Mouse (Mus musculus): ENCODE data around the gene Padi6. TPM values are rescaled to one million over a fixed set of nuclear protein-coding genes. Genes with fewer than 3 reads are reported as not detected.
A peak's percentile ranks its signal among the peaks of the same experiment; 100 is the strongest.

Padi6 gene
- polyA plus RNA-seq, 1 experiment from 2014 or later, result not detected

- peaks cover 30% of the 10 kb centered on the region for H3K36me3 ChIP-seq (ENCODE audit: control insufficient read depth, insufficient read depth, low read length)
These were observed 34.0 kb downstream of the Padi6 start for GRCm38 (mm10) chr4:140708297-140708927.

GRCm38 (mm10) chr4:140707615-140708014 lies 34.8 kb downstream of the Padi6 start:
- Histone ChIP-seq H3K4me2 (ENCODE audit: low read length) (no peak overlapping the region), H3K9ac (ENCODE audit: low read depth, low read length) (no peak overlapping the region), H3K9me3 (ENCODE audit: control insufficient read depth, low read length) (no peaks in the 10 kb centered on the region), H3K36me3 (ENCODE audit: control insufficient read depth, insufficient read depth, low read length) (peaks cover 28% of the 10 kb centered on the region), H3K4me3 (ENCODE audit: low read length) (no peak overlapping the region), H3K4me1 (ENCODE audit: control insufficient read depth, insufficient read depth, low read depth, low read length) (peaks cover 15% of the 10 kb centered on the region), H3K27me3 (replicated peaks; ENCODE audit: control insufficient read depth, insufficient read depth, low read length) (no peaks in the 10 kb centered on the region), H3K27ac (ENCODE audit: low read depth, low read length) (no peak overlapping the region)
- ATAC-seq, result no peak
- 72% methylated on average over 4 of the region's 4 CpGs for WGBS

More at GRCm38 (mm10) chr4:140708297-140708927, 34.0 kb downstream of the Padi6 start:
- H3K4me1 ChIP-seq (ENCODE audit: control insufficient read depth, insufficient read depth, low read depth, low read length), result peaks cover 10% of the 10 kb centered on the region
- no peak overlapping the region for H3K27ac ChIP-seq (ENCODE audit: low read depth, low read length)
- H3K27me3 ChIP-seq (replicated peaks; ENCODE audit: control insufficient read depth, insufficient read depth, low read length), result no peaks in the 10 kb centered on the region
- 80% methylated on average over 18 of the region's 18 CpGs for WGBS
- ATAC-seq, result no peak
- H3K9me3 ChIP-seq (ENCODE audit: control insufficient read depth, low read length), result no peaks in the 10 kb centered on the region
- H3K9ac ChIP-seq (ENCODE audit: low read depth, low read length), result no peak overlapping the region
- no peak overlapping the region for H3K4me2 ChIP-seq (ENCODE audit: low read length)
- no peak overlapping the region for H3K4me3 ChIP-seq (ENCODE audit: low read length)

GRCm38 (mm10) chr4:140704166-140704565 lies 38.3 kb downstream of the Padi6 start:
- peaks cover 2% of the 10 kb centered on the region; the same call in 1 of the 2 replicates for H3K27me3 ChIP-seq (replicated peaks; ENCODE audit: control insufficient read depth, insufficient read depth, low read length)
- 25% methylated on average over 4 of the region's 4 CpGs for WGBS
- no peak for ATAC-seq
- H3K9ac ChIP-seq (ENCODE audit: low read depth, low read length), result peak overlapping the region; percentile 93
- H3K9me3 ChIP-seq (ENCODE audit: control insufficient read depth, low read length), result no peaks in the 10 kb centered on the region
- H3K4me3 ChIP-seq (ENCODE audit: low read length), result peak overlapping the region; percentile 8; the same call in 1 of the 2 replicates
- peaks cover 31% of the 10 kb centered on the region for H3K4me1 ChIP-seq (ENCODE audit: control insufficient read depth, insufficient read depth, low read depth, low read length)
- peaks cover 8% of the 10 kb centered on the region for H3K36me3 ChIP-seq (ENCODE audit: control insufficient read depth, insufficient read depth, low read length)
- no peak overlapping the region; the same call in 1 of the 2 replicates for H3K27ac ChIP-seq (ENCODE audit: low read depth, low read length)
- H3K4me2 ChIP-seq (ENCODE audit: low read length), result peak overlapping the region; percentile 75; the same call in 1 of the 2 replicates

- no peak for ATAC-seq
- Histone ChIP-seq H3K4me2 (ENCODE audit: low read length) (peak overlapping the region; percentile 75), H3K9ac (ENCODE audit: low read depth, low read length) (peak overlapping the region; percentile 93), H3K27ac (ENCODE audit: low read depth, low read length) (peak overlapping the region; percentile 89; the same call in 1 of the 2 replicates), H3K9me3 (ENCODE audit: control insufficient read depth, low read length) (no peaks in the 10 kb centered on the region), H3K36me3 (ENCODE audit: control insufficient read depth, insufficient read depth, low read length) (peaks cover 3% of the 10 kb centered on the region), H3K4me1 (ENCODE audit: control insufficient read depth, insufficient read depth, low read depth, low read length) (peaks cover 32% of the 10 kb centered on the region), H3K4me3 (ENCODE audit: low read length) (peak overlapping the region; percentile 94), H3K27me3 (replicated peaks; ENCODE audit: control insufficient read depth, insufficient read depth, low read length) (peaks cover 7% of the 10 kb centered on the region)
- WGBS, result 6% methylated on average over 8 of the region's 8 CpGs
These were observed 38.8 kb downstream of the Padi6 start for GRCm38 (mm10) chr4:140703636-140704035.

GRCm38 (mm10) chr4:140702611-140703327 lies 39.7 kb downstream of the Padi6 start:
- H3K4me2 ChIP-seq (ENCODE audit: low read length), result peak overlapping the region; percentile 75
- peak overlapping the region; percentile 89 for H3K27ac ChIP-seq (ENCODE audit: low read depth, low read length)
- H3K4me3 ChIP-seq (ENCODE audit: low read length), result peak overlapping the region; percentile 94
- peak overlapping the region; percentile 93 for H3K9ac ChIP-seq (ENCODE audit: low read depth, low read length)
- H3K9me3 ChIP-seq (ENCODE audit: control insufficient read depth, low read length), result no peaks in the 10 kb centered on the region
- peaks cover 11% of the 10 kb centered on the region for H3K27me3 ChIP-seq (replicated peaks; ENCODE audit: control insufficient read depth, insufficient read depth, low read length)
- ATAC-seq, result peak; percentile 72
- H3K36me3 ChIP-seq (ENCODE audit: control insufficient read depth, insufficient read depth, low read length), result no peaks in the 10 kb centered on the region
- WGBS, result under 1% methylated on average over 24 of the region's 68 CpGs
- H3K4me1 ChIP-seq (ENCODE audit: control insufficient read depth, insufficient read depth, low read depth, low read length), result peaks cover 32% of the 10 kb centered on the region

GRCm38 (mm10) chr4:140701716-140702561 lies 40.5 kb downstream of the Padi6 start:
- peaks cover 11% of the 10 kb centered on the region for H3K27me3 ChIP-seq (replicated peaks; ENCODE audit: control insufficient read depth, insufficient read depth, low read length)
- 0 out of 2 replicates have a peak, but pooled peaks have one; percentile 2 for ATAC-seq
- H3K4me3 ChIP-seq (ENCODE audit: low read length), result peak overlapping the region; percentile 94
- H3K9ac ChIP-seq (ENCODE audit: low read depth, low read length), result peak overlapping the region; percentile 93
- peak overlapping the region; percentile 75 for H3K4me2 ChIP-seq (ENCODE audit: low read length)
- H3K9me3 ChIP-seq (ENCODE audit: control insufficient read depth, low read length), result no peaks in the 10 kb centered on the region
- peaks cover 32% of the 10 kb centered on the region for H3K4me1 ChIP-seq (ENCODE audit: control insufficient read depth, insufficient read depth, low read depth, low read length)
- H3K27ac ChIP-seq (ENCODE audit: low read depth, low read length), result peak overlapping the region; percentile 89
- no peaks in the 10 kb centered on the region for H3K36me3 ChIP-seq (ENCODE audit: control insufficient read depth, insufficient read depth, low read length)
- under 1% methylated on average over 54 of the region's 107 CpGs for WGBS

- under 1% methylated on average over 61 of the region's 61 CpGs for WGBS
- H3K9me3 ChIP-seq (ENCODE audit: control insufficient read depth, low read length), result no peaks in the 10 kb centered on the region
- peak overlapping the region; percentile 93 for H3K9ac ChIP-seq (ENCODE audit: low read depth, low read length)
- no peaks in the 10 kb centered on the region for H3K36me3 ChIP-seq (ENCODE audit: control insufficient read depth, insufficient read depth, low read length)
- peak overlapping the region; percentile 89 for H3K27ac ChIP-seq (ENCODE audit: low read depth, low read length)
- peak overlapping the region; percentile 75 for H3K4me2 ChIP-seq (ENCODE audit: low read length)
- peaks cover 32% of the 10 kb centered on the region for H3K4me1 ChIP-seq (ENCODE audit: control insufficient read depth, insufficient read depth, low read depth, low read length)
- H3K4me3 ChIP-seq (ENCODE audit: low read length), result peak overlapping the region; percentile 94
- ATAC-seq, result peak; percentile 78
- H3K27me3 ChIP-seq (replicated peaks; ENCODE audit: control insufficient read depth, insufficient read depth, low read length), result peaks cover 11% of the 10 kb centered on the region
These were observed 41.3 kb downstream of the Padi6 start for GRCm38 (mm10) chr4:140701049-140701715.

- H3K4me1 ChIP-seq (ENCODE audit: control insufficient read depth, insufficient read depth, low read depth, low read length), result peaks cover 32% of the 10 kb centered on the region
These were observed 42.0 kb downstream of the Padi6 start, which contains the start of gene Rcc2 for GRCm38 (mm10) chr4:140700269-140701018. Gene Rcc2, plus strand, starts transcription at chr4:140700541.

More at GRCm38 (mm10) chr4:140700269-140701018, 42.0 kb downstream of the Padi6 start, which contains the start of gene Rcc2:
- Histone ChIP-seq H3K9me3 (ENCODE audit: control insufficient read depth, low read length) (no peaks in the 10 kb centered on the region), H3K4me2 (ENCODE audit: low read length) (peak within 1 kb of the TSS; percentile 75), H3K9ac (ENCODE audit: low read depth, low read length) (peak within 1 kb of the TSS; percentile 93), H3K36me3 (ENCODE audit: control insufficient read depth, insufficient read depth, low read length) (no peaks in the 10 kb centered on the region), H3K27ac (ENCODE audit: low read depth, low read length) (peak within 1 kb of the TSS; percentile 89), H3K4me3 (ENCODE audit: low read length) (peak within 1 kb of the TSS; percentile 94), H3K27me3 (replicated peaks; ENCODE audit: control insufficient read depth, insufficient read depth, low read length) (peaks cover 11% of the 10 kb centered on the region)
- no peak for ATAC-seq
- 8% methylated on average over 20 of the region's 20 CpGs for WGBS
